In genomic region chr13:108241715-108242114, GRCm38 (mm10) we compare ENCODE assay signal across 27 mouse cellular contexts. TPM values are rescaled to one million over a fixed set of nuclear protein-coding genes. Genes with fewer than 3 reads are reported as not detected.
"Had no signal": no experiment of that assay in that cellular context is flagged by ENCODE, and none has a peak within 500 bp of the region (broad histone marks: within the 10 kb centered on the region; RNA-seq: fewer than 3 reads in every experiment).

No protein-coding gene starts in this region.

- DNase-seq: cerebellum, adult 8-10 months; cerebellum, adult 9-10 months; cerebellum, adult 9-11 months; cerebellum, postnatal 10 days; cerebellum, postnatal 14 days; cerebellum, postnatal 25 days; cerebellum, postnatal 36 days; embryo, embryonic 11 days; forebrain, postnatal 0 days; gastrocnemius, adult 2 months; gastrocnemius, postnatal 10 days; gastrocnemius, postnatal 14 days; gastrocnemius, postnatal 25 days; gastrocnemius, postnatal 36 days; heart, adult 18-20 months; heart, adult 2 months had no signal

- H3K27me3 ChIP-seq: embryonic facial prominence, embryonic 12.5 days; embryonic facial prominence, embryonic 13.5 days; embryonic facial prominence, embryonic 15.5 days; forebrain, embryonic 12.5 days; forebrain, embryonic 13.5 days; forebrain, embryonic 15.5 days had no signal

- ATAC-seq: forebrain, embryonic 13.5 days; forebrain, embryonic 14.5 days; forebrain, embryonic 15.5 days; forebrain, embryonic 16.5 days; forebrain, postnatal 0 days had no signal

- H3K9me3 ChIP-seq: embryonic facial prominence, embryonic 10.5 days; embryonic facial prominence, embryonic 12.5 days; embryonic facial prominence, embryonic 13.5 days; embryonic facial prominence, embryonic 15.5 days; forebrain, embryonic 10.5 days; forebrain, embryonic 13.5 days; forebrain, embryonic 15.5 days had no signal

- H3K4me1 ChIP-seq: embryonic facial prominence, embryonic 10.5 days; embryonic facial prominence, embryonic 12.5 days; embryonic facial prominence, embryonic 13.5 days; embryonic facial prominence, embryonic 15.5 days; forebrain, embryonic 10.5 days; forebrain, embryonic 12.5 days; forebrain, embryonic 13.5 days; forebrain, embryonic 15.5 days had no signal

- H3K36me3 ChIP-seq: embryonic facial prominence, embryonic 10.5 days; embryonic facial prominence, embryonic 12.5 days; embryonic facial prominence, embryonic 13.5 days; embryonic facial prominence, embryonic 15.5 days; forebrain, embryonic 10.5 days; forebrain, embryonic 12.5 days; forebrain, embryonic 15.5 days had no signal

- H3K4me3 ChIP-seq: embryonic facial prominence, embryonic 10.5 days; embryonic facial prominence, embryonic 12.5 days; embryonic facial prominence, embryonic 13.5 days; embryonic facial prominence, embryonic 15.5 days; erythroblast, embryonic 14.5 days; forebrain, embryonic 10.5 days; forebrain, embryonic 12.5 days; forebrain, embryonic 13.5 days; forebrain, embryonic 15.5 days; gastrocnemius, adult 2 months; heart, adult 2 months had no signal

RNA-seq across cellular contexts. Expression of gene Elovl7, which starts 27.5 kb away (rescaled TPM):
- polyA plus RNA-seq: erythroblast, embryonic 14.5 days had no signal
